Comparison of ENCODE assay signal across 9 mouse cellular contexts in genomic region chrX:103440803-103441202, GRCm38 (mm10). TPM values are rescaled to one million over a fixed set of nuclear protein-coding genes. Genes with fewer than 3 reads are reported as not detected.
A peak's percentile ranks its signal among the peaks of the same experiment; 100 is the strongest.
DNase-seq lines count a peak whose midpoint lies in the region.
"Had no signal": no experiment of that assay in that cellular context is flagged by ENCODE, and none has a peak within 500 bp of the region (broad histone marks: within the 10 kb centered on the region; RNA-seq: fewer than 3 reads in every experiment).

No protein-coding gene starts in this region.

- intact Hi-C loops in heart, postnatal 25 days (cut with DNase I): loop anchor here (1.0 to 10.0 kb wide), 2 partner anchors 181 to 946 kb away; no protein-coding TSS in a partner anchor

- peak; percentile 1 to 23 for DNase-seq in heart, adult 9 months (ENCODE audit: low spot score in 2 of 2)
- no peak for DNase-seq in heart, postnatal 25 days (ENCODE audit: low spot score)
- peak; percentile 12 for DNase-seq in thymus, postnatal 14 days
- DNase-seq in thymus, adult 18-20 months: no peak
- DNase-seq in cerebellum, postnatal 10 days: peak; percentile 50 to 52
- peak; percentile 13 to 56 for DNase-seq in kidney, postnatal 36 days
- DNase-seq in telencephalon, adult 2 months (ENCODE audit: low read depth, low spot score): peak; percentile 49
- DNase-seq in urinary bladder, postnatal 25 days (ENCODE audit: low spot score): no peak

RNA-seq across cellular contexts. Expression of gene Gm26992, which starts 19.0 kb away (rescaled TPM):
- not detected for total RNA-seq in heart, postnatal 25 days (2021)

RNA-seq across cellular contexts. Expression of gene Tsx, which starts 26.5 kb away (rescaled TPM):
- not detected for total RNA-seq in heart, postnatal 25 days (2021)
- total RNA-seq: left cerebral cortex, adult 18-20 months had no signal

Comparison
In these comparisons a context has a peak if more than half of its experiments do, and no peak if none do; other contexts are left out.
1. DNase-seq: peak in heart, adult 9 months (2 of 2), thymus, postnatal 14 days (single experiment), cerebellum, postnatal 10 days (2 of 2), kidney, postnatal 36 days (2 of 2) and telencephalon, adult 2 months (single experiment); none in heart, postnatal 25 days (single experiment), thymus, adult 18-20 months (0 of 2) and urinary bladder, postnatal 25 days (single experiment).